Mouse (Mus musculus) cerebellum, postnatal 10 days (tissue): ENCODE results near the gene Ntn5.

Experiments used
- DNase-seq, 2 experiments: peaks; one replicate each; pipeline ENCODE4 v3.0.0; 2021; ENCODE audit warnings: mixed read lengths in 2 of 2

Gene Ntn5

DNA sequence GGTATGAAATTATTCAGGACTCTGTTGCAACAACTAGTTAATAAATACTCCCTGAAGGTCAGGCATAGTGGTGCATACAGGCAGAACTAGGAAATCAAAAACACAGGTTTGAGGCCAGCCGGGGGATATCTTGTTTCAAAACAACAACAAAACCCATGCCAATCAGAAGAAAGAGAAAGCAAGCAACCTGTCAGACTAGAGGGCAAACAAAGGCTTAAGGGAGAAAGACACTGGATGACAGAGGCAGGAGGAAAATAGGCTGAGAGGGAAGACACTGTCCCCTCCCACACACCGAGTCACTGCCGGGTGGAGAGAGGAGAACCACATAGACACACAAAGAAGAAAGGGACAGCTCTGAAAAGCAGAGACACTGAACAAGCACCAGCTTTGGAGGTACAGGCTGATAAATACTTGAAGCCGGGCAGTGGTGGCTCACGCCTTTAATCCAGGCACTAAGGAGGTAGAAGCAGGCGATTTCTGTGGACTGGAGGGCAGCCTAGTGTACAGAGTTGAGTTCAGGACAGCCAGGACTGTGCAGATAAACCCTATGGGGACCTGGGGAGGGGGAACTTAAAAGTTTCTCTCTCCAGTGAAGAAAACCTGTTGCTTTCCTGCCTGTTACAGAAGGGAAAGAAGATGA lies 30.2 kb downstream of the Ntn5 start:
- DNase-seq, result no peak

DNA sequence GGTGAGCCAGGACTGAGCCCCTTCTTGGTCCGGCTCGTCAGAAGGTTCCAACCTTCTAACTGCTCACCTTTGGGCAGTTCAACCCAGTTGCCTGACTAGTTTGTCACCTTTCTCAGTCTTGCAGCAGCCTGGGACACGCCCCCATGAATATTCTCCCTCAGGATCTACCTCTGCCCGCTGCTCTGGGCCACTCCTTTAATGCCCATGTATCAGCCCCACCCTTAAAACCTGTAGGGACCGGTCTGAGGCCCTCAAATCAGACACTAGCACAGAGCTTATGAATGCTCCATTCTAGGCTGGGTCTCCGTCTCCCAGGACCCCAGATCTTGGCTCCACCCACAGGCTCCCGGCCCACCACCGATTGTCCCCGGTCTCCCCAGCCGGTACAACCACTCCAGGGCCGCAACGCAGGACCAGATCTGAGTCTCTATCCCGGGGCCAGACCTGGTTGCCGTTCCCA lies 30.8 kb downstream of the Ntn5 start:
- peak in 1 of 2 experiments; percentile 35 for DNase-seq

DNA sequence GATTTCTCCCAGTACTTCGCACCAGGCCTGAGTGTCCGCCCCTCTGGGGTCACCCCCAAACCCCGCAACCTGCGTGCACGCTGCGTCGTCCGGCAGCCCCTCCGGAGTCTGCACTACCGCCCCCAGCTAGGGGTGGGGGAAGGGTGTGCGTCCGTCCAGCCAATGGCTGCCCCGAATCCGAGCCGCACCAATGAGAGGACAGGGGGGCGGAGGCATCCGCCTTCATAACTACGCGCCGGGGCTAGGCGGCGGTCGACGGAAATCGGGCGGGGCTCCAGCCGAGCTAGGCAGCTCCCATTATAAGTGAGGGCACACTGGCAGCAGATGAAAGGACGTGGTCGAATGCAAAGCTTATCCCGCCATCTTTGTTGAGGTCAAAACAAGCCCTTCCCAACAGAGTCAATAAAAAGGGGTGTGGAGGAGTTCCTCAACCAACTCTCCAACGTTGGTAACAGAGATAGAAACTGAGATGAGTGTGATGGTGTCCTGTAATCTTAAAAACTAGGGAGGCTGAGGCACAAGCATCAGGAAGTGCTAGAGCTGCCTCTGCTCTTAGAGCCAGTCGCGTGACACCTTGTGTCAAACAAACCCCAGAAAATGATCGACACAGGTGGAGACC lies 31.4 kb downstream of the Ntn5 start, which contains the start of gene Rpl18:
Rpl18 (plus strand) TSS at position 368 of the 619 bp plus-strand sequence.
- DNase-seq, result peak; percentile 99 to 100

DNA sequence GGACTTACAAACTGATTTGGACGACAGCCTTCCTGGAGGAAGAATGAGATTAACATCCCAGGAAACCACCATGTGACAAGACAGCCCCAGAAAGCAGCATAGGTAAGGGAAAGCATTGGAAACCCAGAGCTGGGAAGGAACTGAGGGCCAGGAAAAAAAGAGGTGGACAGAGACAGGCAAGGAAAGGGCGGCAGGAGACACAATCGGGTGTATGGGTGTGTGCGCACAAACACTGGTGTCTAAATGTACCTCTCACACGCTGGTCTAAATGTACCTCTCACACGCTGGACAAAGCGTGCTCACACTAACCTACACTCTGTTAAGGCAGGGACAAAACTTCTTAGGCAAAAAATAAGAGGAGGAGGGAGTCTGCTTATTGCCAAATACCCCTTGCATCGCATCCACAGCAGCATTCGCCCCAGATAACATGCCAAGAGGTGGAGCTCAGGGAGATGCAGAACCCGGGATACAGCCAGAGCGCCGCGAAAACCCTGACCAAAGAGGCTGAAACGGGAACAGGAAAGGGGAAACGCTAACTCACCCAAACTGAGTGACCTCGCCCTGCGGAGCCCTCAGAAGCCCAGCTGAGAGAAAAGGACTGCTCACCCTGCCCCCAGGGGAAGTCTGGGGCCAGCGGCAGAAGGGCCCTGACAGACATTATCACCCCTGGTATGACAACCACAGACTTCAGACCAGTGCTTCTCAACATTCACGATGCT lies 32.1 kb downstream of the Ntn5 start:
- peak in 1 of 2 experiments; percentile 18 for DNase-seq

DNA sequence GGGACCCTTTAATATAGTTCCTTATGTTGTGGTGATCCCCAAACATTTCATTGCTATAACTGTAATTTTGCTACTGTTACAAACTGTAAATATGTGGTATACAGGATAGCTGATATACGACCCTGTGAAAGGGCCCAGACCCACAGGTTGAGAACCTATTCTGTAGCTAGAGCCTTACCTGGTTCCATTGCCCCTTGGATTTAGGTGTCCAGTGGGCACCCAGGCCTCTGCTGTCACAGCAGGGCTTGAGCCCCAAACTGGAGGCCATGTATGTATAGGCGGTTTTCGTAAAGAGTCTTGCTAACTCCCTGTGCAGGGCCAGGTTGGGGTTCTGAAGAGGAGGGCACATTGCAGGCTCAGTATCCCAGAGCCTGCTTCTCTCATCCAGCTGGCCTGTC lies 32.6 kb downstream of the Ntn5 start:
- peak in 1 of 2 experiments; percentile 7 for DNase-seq

DNA sequence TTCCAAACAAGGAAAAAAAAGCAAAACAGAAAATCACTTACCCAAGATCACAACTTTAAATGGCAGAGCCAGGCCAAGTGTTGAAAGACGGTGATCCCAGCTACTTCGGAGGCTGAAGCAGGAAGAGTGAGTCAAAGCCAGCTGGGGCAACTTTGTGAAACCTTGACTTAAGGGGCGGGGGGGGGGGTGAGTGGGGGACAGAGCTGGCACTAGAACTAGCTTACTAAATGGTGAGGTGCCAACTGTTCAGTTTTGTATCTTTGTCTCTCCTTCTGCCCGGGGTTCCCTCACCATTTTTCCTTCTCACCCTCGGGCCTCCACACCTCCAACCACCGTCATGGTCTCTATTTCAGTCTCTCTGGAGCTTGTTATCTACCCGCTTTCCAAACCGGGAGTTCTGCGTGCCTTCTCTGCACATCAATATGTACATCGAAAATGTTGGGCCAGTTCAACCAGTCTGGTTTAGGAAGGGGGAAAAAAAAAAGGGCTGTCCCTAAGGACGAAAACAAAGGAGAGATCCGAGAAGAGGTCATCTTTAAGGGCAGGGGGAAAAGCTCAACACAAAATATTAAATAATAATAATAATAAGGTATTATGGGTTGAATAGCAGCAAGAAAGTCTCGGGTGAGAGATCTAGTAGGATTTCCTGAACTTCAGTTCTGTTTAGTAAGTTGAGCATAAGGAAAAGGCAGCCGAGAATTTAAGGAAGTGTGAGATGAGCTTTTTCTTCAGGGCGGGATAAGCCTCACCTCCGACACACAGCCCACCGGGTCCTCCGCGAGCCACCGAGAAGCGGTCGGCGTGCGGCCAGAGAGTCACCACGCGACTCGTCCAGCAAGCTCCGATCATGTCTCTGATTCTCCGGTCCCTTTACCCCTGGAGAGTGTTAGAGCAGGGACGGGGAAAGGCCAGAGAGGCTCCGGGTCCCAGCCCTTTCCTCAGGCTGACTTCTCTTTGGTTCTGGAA lies 33.4 kb downstream of the Ntn5 start:
- no peak for DNase-seq

DNA sequence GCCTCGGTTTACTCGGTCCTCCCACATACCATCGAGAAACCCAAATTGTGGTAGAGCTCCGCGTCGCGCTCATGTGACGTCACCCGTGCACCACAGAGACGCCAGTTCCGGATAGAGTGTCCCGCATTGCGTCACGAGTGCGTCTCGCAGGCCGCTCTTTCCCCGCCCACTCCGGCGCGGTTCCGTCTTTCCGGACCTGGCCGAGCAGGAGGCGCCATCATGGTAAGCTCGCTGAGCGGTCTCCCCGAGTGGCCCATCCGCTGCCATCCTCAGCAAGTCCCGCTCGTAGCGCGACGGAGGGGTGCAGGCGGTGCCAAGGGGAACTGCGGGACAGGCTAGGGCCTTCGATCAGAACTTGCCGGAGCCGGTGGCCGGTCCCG lies 34.1 kb downstream of the Ntn5 start, which contains the start of gene Sphk2:
Sphk2 (minus strand) TSS at position 85 of the 380 bp plus-strand sequence.
- DNase-seq, result peak; percentile 99

DNA sequence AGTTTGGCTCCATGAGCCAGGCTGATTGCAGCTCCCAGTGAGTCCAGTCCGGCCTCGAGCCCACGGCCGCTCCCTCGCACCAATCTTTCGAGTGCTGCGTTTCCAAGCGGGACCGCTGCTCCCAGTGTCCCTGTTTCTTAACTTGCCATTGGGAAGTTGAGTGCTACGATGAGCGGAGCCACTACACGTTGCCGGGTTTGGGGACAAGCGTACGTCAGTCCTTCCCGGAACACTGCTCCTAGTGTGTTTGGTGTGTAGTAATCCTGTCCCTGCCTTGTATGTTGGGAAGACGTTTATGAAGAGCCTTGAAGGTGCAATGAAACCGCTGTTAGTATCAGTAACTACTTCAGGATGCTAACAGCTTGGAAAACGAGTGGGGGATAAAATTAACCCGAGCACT lies 34.5 kb downstream of the Ntn5 start:
- no peak for DNase-seq

DNA sequence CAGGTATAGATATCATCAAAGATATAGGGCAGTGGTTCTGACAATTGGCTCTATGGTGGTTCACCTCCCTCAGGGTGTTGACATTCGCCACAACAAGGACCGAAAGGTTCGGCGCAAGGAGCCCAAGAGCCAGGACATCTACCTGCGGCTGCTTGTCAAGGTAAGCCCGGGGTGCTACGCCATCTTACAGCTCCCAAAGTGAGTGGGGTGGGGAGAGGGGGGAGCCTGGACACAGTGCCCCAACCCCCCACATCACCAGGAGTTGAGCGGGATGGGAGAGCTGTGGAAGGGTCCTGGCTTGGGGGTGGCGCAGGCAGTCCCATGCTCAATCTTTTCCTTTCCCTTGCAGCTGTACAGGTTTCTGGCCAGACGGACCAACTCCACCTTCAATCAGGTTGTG lies 35.4 kb downstream of the Ntn5 start:
- no peak for DNase-seq

DNA sequence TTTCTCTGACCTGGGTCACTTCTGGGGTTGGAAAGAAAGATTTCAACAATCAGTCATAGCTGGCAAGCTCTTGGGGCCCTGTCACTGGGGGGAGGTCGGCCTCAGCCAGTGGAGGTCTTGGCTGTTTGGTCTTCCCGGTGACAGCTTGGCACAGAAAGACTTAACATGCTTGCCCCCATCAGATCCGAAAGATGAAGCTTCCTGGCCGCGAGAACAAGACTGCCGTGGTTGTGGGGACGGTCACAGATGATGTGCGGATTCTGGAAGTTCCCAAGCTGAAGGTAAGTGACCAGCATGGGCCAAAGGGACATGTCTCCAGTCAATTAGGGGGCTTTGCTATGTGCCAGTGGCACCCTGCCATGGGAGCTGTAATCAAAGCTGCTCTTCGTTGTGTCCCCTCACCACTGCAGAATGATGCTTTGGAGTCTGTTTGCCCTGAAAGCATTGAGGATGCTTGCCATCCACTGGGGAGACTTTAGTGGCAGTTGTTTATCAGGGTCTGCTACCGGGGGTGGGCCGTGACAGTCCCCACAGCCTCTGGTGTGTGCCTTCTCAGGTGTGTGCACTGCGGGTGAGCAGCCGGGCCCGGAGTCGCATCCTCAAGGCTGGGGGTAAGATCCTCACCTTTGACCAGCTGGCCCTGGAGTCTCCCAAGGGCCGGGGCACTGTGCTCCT lies 36.1 kb downstream of the Ntn5 start:
- no peak for DNase-seq

DNA sequence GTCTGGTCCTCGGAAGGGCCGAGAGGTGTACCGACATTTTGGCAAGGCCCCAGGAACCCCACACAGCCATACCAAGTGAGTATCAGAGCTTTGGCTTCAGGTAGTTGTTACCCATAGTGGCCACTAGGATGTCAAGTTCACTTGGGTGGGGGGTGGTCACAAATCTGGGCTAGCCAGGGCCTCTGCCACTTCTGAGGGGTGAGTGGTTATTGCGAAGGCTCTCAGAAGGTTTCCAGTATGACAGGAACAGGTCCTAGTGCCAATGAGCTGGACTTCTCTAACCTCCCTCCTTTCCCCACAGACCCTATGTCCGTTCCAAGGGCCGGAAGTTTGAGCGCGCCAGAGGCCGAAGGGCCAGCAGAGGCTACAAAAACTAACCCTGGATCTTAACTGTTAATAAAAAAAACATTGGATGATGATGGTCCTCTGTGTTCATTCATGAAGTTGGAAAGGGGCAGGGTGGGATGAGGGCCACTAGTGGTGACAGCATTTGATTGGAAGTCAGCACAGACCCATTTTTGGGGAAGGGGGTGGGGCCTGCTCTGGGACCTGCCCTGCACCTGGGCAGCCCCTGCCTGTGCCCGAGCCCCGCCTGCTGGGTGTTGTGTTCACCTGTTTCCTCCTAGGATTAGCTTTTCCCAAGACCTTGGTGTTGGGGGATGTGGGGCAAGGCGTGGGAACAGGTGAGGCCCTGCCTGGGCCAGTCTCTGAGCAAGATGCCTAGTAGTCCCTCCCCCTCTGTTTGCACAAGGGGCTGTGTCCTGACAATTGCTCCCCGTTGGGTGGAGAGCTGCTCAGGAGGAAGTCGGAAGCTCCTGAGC lies 36.8 kb downstream of the Ntn5 start, which contains the start of gene Fam83e:
Fam83e (plus strand) TSS at position 800 of the 821 bp plus-strand sequence.
- DNase-seq, result peak; percentile 45 to 50

DNA sequence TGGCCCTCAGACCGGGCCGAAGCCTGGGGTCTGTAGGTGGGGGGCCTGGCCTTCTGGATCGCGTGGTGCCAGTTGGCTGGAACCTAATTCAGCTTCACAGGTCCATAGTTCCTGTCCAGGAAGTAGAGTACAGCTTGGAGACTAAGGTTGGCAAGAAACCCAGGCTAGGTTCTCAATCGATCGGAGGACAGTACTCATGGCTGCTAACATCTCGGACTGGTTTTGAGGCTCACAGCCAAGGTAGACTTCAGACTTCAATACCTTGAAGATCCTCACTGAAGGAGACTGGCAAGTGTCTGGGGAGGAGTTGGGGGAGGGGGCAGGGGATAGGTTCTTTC lies 37.4 kb downstream of the Ntn5 start:
- DNase-seq, result peak in 1 of 2 experiments; percentile 41

DNA sequence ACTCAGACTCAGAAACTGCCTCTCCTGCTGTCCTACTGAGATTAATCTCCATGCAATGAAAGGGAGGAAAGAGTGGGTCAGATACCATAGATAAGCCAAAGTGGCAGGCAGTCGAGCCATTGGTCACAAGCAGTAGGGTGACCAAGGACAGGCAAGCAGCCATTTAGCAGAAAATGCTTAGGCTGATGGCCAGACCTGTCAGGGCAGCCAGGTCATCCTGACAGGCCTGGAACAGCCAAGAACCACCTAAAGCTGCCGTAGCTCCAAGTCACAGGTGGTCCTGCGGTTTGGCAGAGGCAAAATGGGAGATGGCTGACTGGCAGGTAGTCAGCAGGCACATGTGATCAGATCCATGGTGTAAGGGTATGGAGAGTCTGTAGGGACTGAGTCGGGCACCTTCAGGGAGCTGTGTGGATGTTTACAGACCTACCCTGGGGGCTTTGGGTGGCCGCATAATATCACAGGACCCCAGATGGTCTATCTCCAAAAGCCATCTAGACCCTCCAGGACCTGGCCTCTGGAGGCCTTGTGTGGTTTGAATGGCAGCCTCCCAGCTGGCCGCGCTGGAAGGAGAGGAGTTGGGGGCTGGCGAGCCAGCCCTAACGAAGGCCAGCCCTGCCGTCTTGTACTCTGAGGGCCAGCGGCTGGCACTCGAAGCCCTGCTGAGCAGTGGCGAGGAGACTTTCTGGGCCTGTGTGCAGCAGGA lies 38.0 kb downstream of the Ntn5 start:
- peak; percentile 77 to 80 for DNase-seq

DNA sequence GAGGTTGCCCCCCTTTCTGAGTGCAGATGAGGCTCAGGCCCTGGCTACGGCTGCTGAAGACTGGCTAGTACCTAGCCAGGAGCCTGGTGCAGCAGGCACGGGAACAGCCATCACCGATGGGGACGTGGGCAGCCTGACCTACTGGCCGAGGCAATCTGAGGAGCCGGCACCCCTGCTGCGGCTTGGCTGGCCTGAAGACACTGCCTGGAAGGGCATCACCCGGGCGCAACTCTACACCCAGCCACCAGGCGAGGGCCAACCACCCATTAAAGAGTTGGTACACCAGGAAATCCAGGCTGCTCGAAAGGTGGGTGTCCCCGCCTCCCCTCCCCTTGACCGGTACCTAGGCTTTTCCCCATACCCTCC lies 38.5 kb downstream of the Ntn5 start:
- peak; percentile 62 to 66 for DNase-seq

DNA sequence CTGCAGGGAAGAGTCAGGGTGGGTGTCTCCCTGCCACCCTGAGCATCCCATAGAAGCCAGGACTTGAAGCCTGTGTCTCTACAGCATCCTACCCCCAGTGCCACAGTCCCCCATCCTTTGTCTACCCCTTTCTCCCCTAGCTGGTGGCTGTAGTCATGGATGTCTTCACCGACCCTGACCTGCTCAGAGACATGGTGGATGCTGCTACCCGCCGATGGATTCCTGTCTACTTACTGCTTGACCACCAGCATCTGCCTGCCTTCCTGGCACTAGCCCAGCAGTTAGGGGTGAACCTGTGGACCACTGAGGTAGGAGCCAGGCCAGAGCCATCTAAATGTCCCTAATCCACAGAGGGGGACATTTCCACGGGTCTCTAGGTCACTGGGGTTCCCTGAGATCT lies 39.5 kb downstream of the Ntn5 start:
- DNase-seq, result peak in 1 of 2 experiments; percentile 29

DNA sequence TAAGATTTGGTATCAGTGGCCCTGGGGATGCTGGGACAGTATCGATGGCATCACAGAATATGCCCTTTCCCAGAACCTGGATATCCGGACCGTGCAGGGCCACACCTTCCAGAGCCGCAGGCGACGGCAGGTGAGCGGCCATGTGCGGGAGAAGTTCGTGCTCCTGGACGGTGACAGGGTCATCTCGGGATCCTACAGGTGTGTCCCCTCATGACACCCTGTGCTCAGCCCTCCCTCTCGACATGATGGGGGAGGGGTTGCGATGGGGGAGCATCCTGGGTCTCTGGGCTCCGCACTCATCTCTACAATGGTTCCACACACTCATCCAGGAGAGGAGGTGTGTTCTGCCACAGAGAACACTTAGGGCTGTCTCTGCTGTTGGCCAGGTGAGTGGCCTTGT lies 40.0 kb downstream of the Ntn5 start:
- no peak for DNase-seq

DNA sequence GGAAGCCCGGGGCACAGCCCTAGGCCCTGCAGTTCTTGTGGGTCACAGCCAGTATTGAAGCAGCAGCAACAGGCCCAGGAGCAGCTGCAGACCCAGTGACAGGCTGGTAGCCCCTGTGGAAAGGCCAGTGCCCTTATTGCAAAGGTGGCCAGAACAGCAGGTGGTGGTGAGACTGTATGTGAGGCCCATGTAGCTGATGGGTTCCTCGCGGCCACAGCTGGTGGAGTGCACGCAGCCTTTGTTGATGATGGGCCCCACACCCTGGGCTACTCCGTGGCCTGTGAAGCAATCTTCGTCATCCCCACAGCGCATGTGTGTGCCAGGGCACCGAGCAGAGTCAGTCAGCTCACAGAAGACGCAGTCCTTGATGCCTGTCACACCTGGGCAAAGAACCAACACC lies 41.3 kb downstream of the Ntn5 start:
- DNase-seq, result peak in 1 of 2 experiments; percentile 30

DNA sequence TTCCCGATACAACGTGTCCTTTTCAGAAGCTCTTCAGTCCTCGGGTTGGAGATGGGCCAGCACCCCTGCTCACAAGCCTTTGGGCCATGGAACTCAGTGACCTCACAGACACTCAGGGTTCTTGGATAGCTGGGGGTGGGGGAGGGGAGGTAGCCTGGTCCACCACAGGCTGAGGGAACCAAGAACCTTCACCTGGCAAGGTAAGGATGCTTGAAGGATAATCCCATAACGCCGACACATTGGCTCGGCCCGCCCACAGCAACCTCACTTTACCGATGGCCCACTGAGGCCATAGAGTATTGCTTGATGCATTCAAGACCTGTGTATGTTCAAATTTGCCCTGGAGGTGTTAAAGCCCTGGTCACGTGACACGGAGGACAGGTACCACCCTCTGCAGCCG lies 41.9 kb downstream of the Ntn5 start, which contains the start of gene Spaca4:
Spaca4 (minus strand) TSS at position 101 of the 400 bp plus-strand sequence.
- DNase-seq, result peak in 1 of 2 experiments; percentile 49

DNA sequence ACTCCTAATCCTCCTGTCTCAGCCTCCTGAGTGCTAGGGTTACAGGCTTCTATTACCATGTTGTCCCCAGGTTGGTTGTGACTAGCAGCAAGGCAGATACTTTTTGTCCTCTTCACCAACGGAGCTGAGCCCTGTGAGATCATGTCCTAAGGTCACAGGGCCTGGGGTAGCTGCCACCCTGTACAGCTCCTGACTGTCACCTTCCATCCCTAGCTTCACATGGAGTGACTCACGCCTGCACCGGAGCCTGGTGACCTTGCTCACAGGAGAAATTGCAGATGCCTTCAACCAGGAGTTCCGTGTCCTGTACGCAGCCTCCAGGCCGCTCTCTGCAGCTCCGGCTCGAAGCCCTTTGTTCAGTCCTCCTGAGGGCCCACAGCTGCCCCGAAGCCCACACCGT lies 42.6 kb downstream of the Ntn5 start:
- no peak for DNase-seq

DNA sequence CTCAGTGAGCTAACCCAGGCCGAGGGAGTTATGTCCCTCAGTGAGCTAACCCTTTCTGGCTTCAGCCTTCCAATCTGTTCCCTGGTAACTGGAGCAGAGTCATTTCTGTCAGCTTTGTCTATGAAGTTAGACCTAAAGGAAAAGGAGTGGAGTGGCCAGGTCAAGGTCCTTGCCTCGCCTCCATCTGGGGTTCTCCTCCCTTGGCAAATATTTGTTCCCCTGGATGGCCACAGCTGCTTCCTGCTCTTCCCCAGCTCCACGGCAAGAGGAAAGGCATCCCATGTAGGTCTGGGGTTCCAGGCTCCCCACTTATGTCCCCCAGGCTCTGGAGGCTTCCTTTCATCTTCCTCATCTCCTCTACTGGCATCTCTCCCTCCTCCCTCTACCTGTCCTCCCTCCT lies 43.8 kb downstream of the Ntn5 start:
- no peak for DNase-seq
